Mouse (Mus musculus) hindbrain, embryonic 10.5 days (tissue): ENCODE data around the gene Ttc41. TPM values are rescaled to one million over a fixed set of nuclear protein-coding genes. Genes with fewer than 3 reads are reported as not detected.

Experiments
- DNase-seq: peaks from one replicate; pipeline ENCODE4 v3.0.0-alpha.2; 2017; ENCODE audit warnings: low spot score
- H3K27ac ChIP-seq: fragments of 300-500 bp; sonication (generic); 2 replicates; pipeline ENCODE4 v1.5.1; 2016; ENCODE audit warnings: mild to moderate bottlenecking, moderate library complexity
- H3K27me3 ChIP-seq: fragments of 300-500 bp; sonication (generic); 2 replicates; pipeline ENCODE4 v1.6.1; 2016; ENCODE audit warnings: mild to moderate bottlenecking; ENCODE audit not compliant: poor library complexity, insufficient read depth, severe bottlenecking
- H3K36me3 ChIP-seq: fragments of 300-500 bp; sonication (generic); 2 replicates; pipeline ENCODE4 v1.6.1; 2016; ENCODE audit warnings: mild to moderate bottlenecking, moderate library complexity
- H3K4me1 ChIP-seq: fragments of 300-500 bp; sonication (generic); replicated peaks from 2 replicates; pipeline ENCODE4 v1.6.1; 2016; ENCODE audit warnings: mild to moderate bottlenecking
- H3K4me3 ChIP-seq: fragments of 300-500 bp; sonication (generic); 2 replicates; pipeline ENCODE4 v1.5.1; 2016; ENCODE audit warnings: mild to moderate bottlenecking, moderate library complexity
- H3K9me3 ChIP-seq: fragments of 300-500 bp; sonication (generic); 2 replicates; pipeline ENCODE4 v1.6.1; 2016; ENCODE audit warnings: mild to moderate bottlenecking, moderate library complexity
- WGBS: fragments of 180-500 bp; shearing (Covaris S2); methylation state at CpG from one replicate; pipeline ENCODE4 v1.1.7; 2016; 5-methylcytosine and 5-hydroxymethylcytosine counted together
- polyA plus RNA-seq: library from polyadenylated mRNA; unstranded; fragments of >200 nt; fragmentation: Nextera tagmentation; extraction: Ambion mirVana; gene quantifications from 2 replicates; pipeline ENCODE4 v1.2.1, GENCODE M21; 2016

Ttc41 gene
- polyA plus RNA-seq, 1 experiment from 2014 or later: 2.9 TPM

DNA sequence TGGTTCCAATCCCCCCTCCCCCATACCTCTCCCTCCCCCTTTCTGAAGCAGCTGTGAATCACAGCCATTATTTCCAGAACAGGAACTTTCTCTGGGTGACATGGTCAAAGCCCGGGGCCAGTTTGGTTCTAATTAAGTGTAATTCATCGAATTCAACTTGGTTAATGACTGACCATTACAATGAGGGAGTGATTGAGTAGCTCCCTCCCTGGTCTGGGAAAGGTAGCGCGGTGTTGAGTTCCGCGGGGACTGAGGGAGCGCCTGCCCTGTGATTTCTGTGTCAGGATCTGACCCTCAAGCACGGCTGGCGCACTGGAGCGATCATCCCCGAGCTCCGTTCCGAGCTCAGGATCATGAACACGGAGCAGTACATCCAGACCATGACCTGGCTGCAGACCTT, 119.3 kb downstream of the Ttc41 start:
- Histone ChIP-seq H3K27me3 (peaks cover 3% of the 10 kb centered on the region; the same call in 1 of the 2 replicates), H3K4me3 (no peak overlapping the region), H3K4me1 (peaks cover 30% of the 10 kb centered on the region), H3K9me3 (no peaks in the 10 kb centered on the region), H3K36me3 (peaks cover 9% of the 10 kb centered on the region), H3K27ac (no peak overlapping the region)
- DNase-seq: no peak
- WGBS: 68% methylated on average over 14 of the region's 14 CpGs

GRCm38 (mm10) chr10:86825871-86826522, 120.4 kb downstream of the Ttc41 start:
- H3K4me3 ChIP-seq: no peak overlapping the region
- WGBS: 92% methylated on average over 10 of the region's 10 CpGs
- H3K9me3 ChIP-seq: no peaks in the 10 kb centered on the region
- H3K27ac ChIP-seq: no peak overlapping the region
- peaks cover 3% of the 10 kb centered on the region; the same call in 1 of the 2 replicates for H3K27me3 ChIP-seq
- DNase-seq: no peak
- peaks cover 9% of the 10 kb centered on the region for H3K36me3 ChIP-seq
- H3K4me1 ChIP-seq: peaks cover 23% of the 10 kb centered on the region

Other genes starting within 250 kb of the Ttc41 start
- gene Syn3, start 206.9 kb upstream of the Ttc41 start, polyA plus RNA-seq: 3.2 and 3.9 TPM in 2 replicates
- 412 and 566 TPM in 2 replicates for gene Hsp90b1, start 302 bp upstream of the Ttc41 start, polyA plus RNA-seq
- not detected in 2 replicates for gene Gm49358, start 58.2 kb downstream of the Ttc41 start, polyA plus RNA-seq
- 0.77 and 1.4 TPM in 2 replicates for gene Nt5dc3, start 73.2 kb downstream of the Ttc41 start, polyA plus RNA-seq